Comparison of ENCODE assay signal across 14 mouse cellular contexts in the genomic region with DNA sequence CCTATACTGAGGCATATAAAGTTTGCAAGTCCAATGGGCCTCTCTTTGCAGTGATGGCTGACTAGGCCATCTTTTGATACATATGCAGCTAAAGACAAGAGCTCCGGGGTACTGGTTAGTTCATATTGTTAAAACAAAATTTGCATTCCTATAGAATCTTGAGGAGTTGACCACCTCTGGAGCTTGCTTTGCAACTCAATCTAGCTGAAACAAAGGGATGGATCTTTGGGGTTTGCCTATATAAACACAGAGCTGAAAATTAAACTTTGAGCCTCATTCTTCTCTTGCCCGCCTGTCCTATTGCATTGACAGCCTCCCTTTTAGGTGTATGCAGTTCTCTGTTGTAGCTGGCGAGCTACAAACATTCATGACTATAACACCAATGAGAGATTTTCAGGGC. TPM values are rescaled to one million over a fixed set of nuclear protein-coding genes. Genes with fewer than 3 reads are reported as not detected.
"Had no signal": no experiment of that assay in that cellular context is flagged by ENCODE, and none has a peak within 500 bp of the region (broad histone marks: within the 10 kb centered on the region; RNA-seq: fewer than 3 reads in every experiment).

No protein-coding gene starts in this region.

RNA-seq across cellular contexts. Expression of gene Vmn1r211, which starts 13.1 kb away (rescaled TPM):
- total RNA-seq: neutrophil, adult 5-6 weeks had no signal
- polyA plus RNA-seq: neural tube, embryonic 13.5 days; neural tube, embryonic 14.5 days; neural tube, embryonic 15.5 days; small intestine, adult 2 months; spleen, adult 2 months; stomach, embryonic 14.5 days; stomach, embryonic 15.5 days; stomach, embryonic 16.5 days; stomach, postnatal 0 days; testis, adult 2 months; thymus, adult 2 months; thymus, postnatal 0 days; urinary bladder, adult 2 months had no signal

RNA-seq across cellular contexts. Expression of gene Vmn1r210, which starts 13.2 kb away (rescaled TPM):
- total RNA-seq: neutrophil, adult 5-6 weeks had no signal
- polyA plus RNA-seq: neural tube, embryonic 13.5 days; neural tube, embryonic 14.5 days; neural tube, embryonic 15.5 days; small intestine, adult 2 months; spleen, adult 2 months; stomach, embryonic 14.5 days; stomach, embryonic 15.5 days; stomach, embryonic 16.5 days; stomach, postnatal 0 days; testis, adult 2 months; thymus, adult 2 months; thymus, postnatal 0 days; urinary bladder, adult 2 months had no signal

RNA-seq across cellular contexts. Expression of gene Vmn1r209, which starts 34.8 kb away (rescaled TPM):
- total RNA-seq: neutrophil, adult 5-6 weeks had no signal
- polyA plus RNA-seq: neural tube, embryonic 13.5 days; neural tube, embryonic 14.5 days; neural tube, embryonic 15.5 days; small intestine, adult 2 months; spleen, adult 2 months; stomach, embryonic 14.5 days; stomach, embryonic 15.5 days; stomach, embryonic 16.5 days; stomach, postnatal 0 days; testis, adult 2 months; thymus, adult 2 months; thymus, postnatal 0 days; urinary bladder, adult 2 months had no signal

RNA-seq across cellular contexts. Expression of gene Vmn1r212, which starts 39.7 kb away (rescaled TPM):
- total RNA-seq: neutrophil, adult 5-6 weeks had no signal
- polyA plus RNA-seq: neural tube, embryonic 13.5 days; neural tube, embryonic 14.5 days; neural tube, embryonic 15.5 days; small intestine, adult 2 months; spleen, adult 2 months; stomach, embryonic 14.5 days; stomach, embryonic 15.5 days; stomach, embryonic 16.5 days; stomach, postnatal 0 days; testis, adult 2 months; thymus, adult 2 months; thymus, postnatal 0 days; urinary bladder, adult 2 months had no signal
